Mouse (Mus musculus): ENCODE measurements around the gene Erp27.
"Not testable (repeated sequence)": the region's sequence is repeated elsewhere in the genome, so short reads cannot be mapped to it uniquely, and the experiment has no call there.

The Erp27 gene

GRCm38 (mm10) chr6:136903885-136904470, 18.0 kb downstream of the Erp27 start:
- no peak for DNase-seq

- DNase-seq: no peak
Measured at GRCm38 (mm10) chr6:136902527-136902926, 19.5 kb downstream of the Erp27 start.

GRCm38 (mm10) chr6:136901010-136901409, 21.0 kb downstream of the Erp27 start:
- no peak for DNase-seq

GRCm38 (mm10) chr6:136900369-136901009, 21.5 kb downstream of the Erp27 start:
- DNase-seq: no peak

GRCm38 (mm10) chr6:136898954-136899353, 23.0 kb downstream of the Erp27 start:
- no peak for DNase-seq

GRCm38 (mm10) chr6:136898222-136898621, 23.8 kb downstream of the Erp27 start:
- DNase-seq: no peak

- DNase-seq: no peak
Measured at GRCm38 (mm10) chr6:136897789-136898188, 24.2 kb downstream of the Erp27 start.

- DNase-seq: no peak
Measured at GRCm38 (mm10) chr6:136894532-136895339, 27.2 kb downstream of the Erp27 start.

GRCm38 (mm10) chr6:136892002-136892401, 30.0 kb downstream of the Erp27 start:
- no peak for DNase-seq

GRCm38 (mm10) chr6:136889554-136889953, 32.4 kb downstream of the Erp27 start:
- DNase-seq: no peak

- DNase-seq: no peak
Measured at GRCm38 (mm10) chr6:136889067-136889466, 32.9 kb downstream of the Erp27 start.

GRCm38 (mm10) chr6:136887854-136888253, 34.1 kb downstream of the Erp27 start:
- DNase-seq: no peak

GRCm38 (mm10) chr6:136884766-136885165, 37.2 kb downstream of the Erp27 start:
- not testable (repeated sequence) for DNase-seq

GRCm38 (mm10) chr6:136883961-136884360, 38.0 kb downstream of the Erp27 start:
- DNase-seq: no peak

- DNase-seq: no peak
Measured at GRCm38 (mm10) chr6:136883431-136883915, 38.5 kb downstream of the Erp27 start.

GRCm38 (mm10) chr6:136881678-136882077, 40.3 kb downstream of the Erp27 start:
- no peak for DNase-seq

GRCm38 (mm10) chr6:136875670-136876069, 46.3 kb downstream of the Erp27 start, which contains the start of gene Mgp:
Gene Mgp (minus strand): TSS chr6:136875823.
- DNase-seq: no peak

- DNase-seq: no peak
Measured at GRCm38 (mm10) chr6:136874599-136874998, 47.4 kb downstream of the Erp27 start.

- DNase-seq: no peak
Measured at GRCm38 (mm10) chr6:136868921-136869320, 53.1 kb downstream of the Erp27 start.

- no peak for DNase-seq
Measured at GRCm38 (mm10) chr6:136866150-136866549, 55.8 kb downstream of the Erp27 start.

- DNase-seq: no peak
Measured at GRCm38 (mm10) chr6:136865360-136865759, 56.6 kb downstream of the Erp27 start.

GRCm38 (mm10) chr6:136861020-136861419, 61.0 kb downstream of the Erp27 start:
- DNase-seq: no peak

- no peak for DNase-seq
Measured at GRCm38 (mm10) chr6:136858420-136858819, 63.6 kb downstream of the Erp27 start.

GRCm38 (mm10) chr6:136857873-136858260, 64.1 kb downstream of the Erp27 start:
- no peak for DNase-seq
